Mouse (Mus musculus): ENCODE results near the gene Olfr1360.

Gene Olfr1360

GRCm38 (mm10) chr13:21642418-21642817, 34.8 kb downstream of the Olfr1360 start, which contains the start of gene Olfr11:
TSS of gene Olfr11 (minus strand) at chr13:21642518.
- no peak for ATAC-seq (ENCODE audit: low TSS enrichment)
